Mouse (Mus musculus): ENCODE data around the gene Ccdc89. TPM values are rescaled to one million over a fixed set of nuclear protein-coding genes. Genes with fewer than 3 reads are reported as not detected.

Ccdc89 gene
- total RNA-seq, 2 experiments from 2014 or later, result 0.71 to 0.78 TPM

GRCm38 (mm10) chr7:90460930-90461329 is 34.6 kb downstream of the Ccdc89 start:
- intact Hi-C loops (cut with DNase I), result no loop called here
- no peak for DNase-seq (ENCODE audit: low spot score in 2 of 2)

GRCm38 (mm10) chr7:90461441-90461840 is 35.1 kb downstream of the Ccdc89 start:
- intact Hi-C loops (cut with DNase I), result no loop called here
- DNase-seq (ENCODE audit: low spot score in 2 of 2), result no peak

- intact Hi-C loops (cut with DNase I), result no loop called here
- no peak for DNase-seq (ENCODE audit: low spot score in 2 of 2)
Observed at GRCm38 (mm10) chr7:90473511-90473910, 47.1 kb downstream of the Ccdc89 start.

- intact Hi-C loops (cut with DNase I), result loop anchor here (1.0 to 2.0 kb wide), 2 partner anchors 19 to 33 kb away; partner anchors contain the start of gene Tmem126a
- DNase-seq (ENCODE audit: low spot score in 2 of 2), result peak; percentile 97 to 100
Observed at GRCm38 (mm10) chr7:90475793-90476312, 49.5 kb downstream of the Ccdc89 start, which contains the start of gene Tmem126b. Gene Tmem126b, minus strand, starts transcription at chr7:90476001.

GRCm38 (mm10) chr7:90476313-90477245 is 50.2 kb downstream of the Ccdc89 start, which contains the start of gene Dlg2:
Gene Dlg2, plus strand, starts transcription at chr7:90476672.
- intact Hi-C loops (cut with DNase I), result loop anchor here (1.0 to 2.0 kb wide), 2 partner anchors 20 to 33 kb away; partner anchors contain the start of gene Tmem126a
- peak; percentile 66 to 68 for DNase-seq (ENCODE audit: low spot score in 2 of 2)

Other genes with a start within 250 kb of the Ccdc89 start
- gene Ccdc83, start 160.8 kb upstream of the Ccdc89 start, total RNA-seq (2021), result not detected
- 10 to 100 TPM; 76.5 to 79.4 TPM for gene Sytl2, start 124.3 kb upstream of the Ccdc89 start, total RNA-seq (2021)
- gene Crebzf, start 16.2 kb downstream of the Ccdc89 start, total RNA-seq (2021), result 10 to 100 TPM; 78.1 to 84.6 TPM
- 10 to 100 TPM; 43.2 to 44.8 TPM for gene Tmem126a, start 30.7 kb downstream of the Ccdc89 start, total RNA-seq (2021)
- 10 to 100 TPM; 22.6 to 24.0 TPM for gene Tmem126b, start 49.4 kb downstream of the Ccdc89 start, total RNA-seq (2021)
- gene Dlg2, start 50.1 kb downstream of the Ccdc89 start, total RNA-seq (2021), result 100 to 1,000 TPM; 319 to 325 TPM

All from left cerebral cortex, postnatal 25 days (tissue).